Mouse (Mus musculus) heart, embryonic 14.5 days (tissue): ENCODE results near the gene Nisch. TPM values are rescaled to one million over a fixed set of nuclear protein-coding genes. Genes with fewer than 3 reads are reported as not detected.

ENCODE experiments used
- ATAC-seq: fragments of 200-750 bp; cut with Nextera tagmentation; 2 replicates; pipeline ENCODE4 v1.8.0; 2017; ENCODE audit warnings: low read depth, moderate TSS enrichment; ENCODE audit not compliant: insufficient number of reproducible peaks, insufficient read depth, low FRiP score
- H3K27ac ChIP-seq, 2 experiments: fragments of 200-500 bp in 1 of 2; fragments of 300-500 bp in 1 of 2; sonication (generic) in 1 of 2; replicated peaks in 1 of 2; 2 replicates each; pipeline ENCODE4 v1.5.1; 2012 to 2014; ENCODE audit warnings: low read depth in 2 of 2, low read length in 2 of 2, control low read depth in 1 of 2, mild to moderate bottlenecking in 1 of 2, mixed read lengths in 1 of 2; ENCODE audit not compliant: control insufficient read depth in 1 of 2, insufficient read depth in 1 of 2
- H3K27me3 ChIP-seq: fragments of 300-500 bp; sonication (generic); 2 replicates; pipeline ENCODE4 v1.6.1; 2014; ENCODE audit warnings: mild to moderate bottlenecking, low read length, control low read depth; ENCODE audit not compliant: control insufficient read depth, insufficient read depth
- H3K36me3 ChIP-seq: fragments of 300-500 bp; sonication (generic); 2 replicates; pipeline ENCODE4 v1.6.1; 2014; ENCODE audit warnings: mild to moderate bottlenecking, control low read depth, low read length, mixed read lengths; ENCODE audit not compliant: control insufficient read depth, insufficient read depth
- H3K4me1 ChIP-seq, 2 experiments: fragments of 200-500 bp in 1 of 2; fragments of 300-500 bp in 1 of 2; sonication (generic) in 1 of 2; 2 replicates each; pipeline ENCODE4 v1.6.1; 2012 to 2014; ENCODE audit warnings: low read length in 2 of 2, control low read depth in 1 of 2, mixed read lengths in 1 of 2; ENCODE audit not compliant: control insufficient read depth in 2 of 2, insufficient read depth in 2 of 2
- H3K4me2 ChIP-seq: fragments of 300-500 bp; sonication (generic); 2 replicates; pipeline ENCODE4 v1.6.1; 2014; ENCODE audit warnings: mild to moderate bottlenecking, low read length
- H3K4me3 ChIP-seq, 2 experiments: fragments of 200-500 bp in 1 of 2; fragments of 300-500 bp in 1 of 2; sonication (generic) in 1 of 2; 2 replicates each; pipeline ENCODE4 v1.5.1; 2012 to 2014; ENCODE audit warnings: low read length in 2 of 2, mild to moderate bottlenecking in 2 of 2, control low read depth in 1 of 2, low read depth in 1 of 2, moderate library complexity in 1 of 2; ENCODE audit not compliant: control insufficient read depth in 1 of 2, insufficient read depth in 1 of 2
- H3K9ac ChIP-seq: fragments of 300-500 bp; sonication (generic); 2 replicates; pipeline ENCODE4 v1.6.1; 2014; ENCODE audit warnings: mild to moderate bottlenecking, low read length
- H3K9me3 ChIP-seq: fragments of 300-500 bp; sonication (generic); 2 replicates; pipeline ENCODE4 v1.6.1; 2016; ENCODE audit warnings: low read length, control low read depth; ENCODE audit not compliant: control insufficient read depth
- WGBS: fragments of 180-500 bp; shearing (Covaris S2); extraction: QIAGEN DNeasy Blood & Tissue Kit; methylation state at CpG from one replicate; pipeline ENCODE4 v1.1.7; 2014; 5-methylcytosine and 5-hydroxymethylcytosine counted together
- polyA plus RNA-seq: library from polyadenylated mRNA; unstranded; fragments of >200 nt; fragmentation: Nextera tagmentation; extraction: Ambion mirVana; gene quantifications from 2 replicates; pipeline ENCODE4 v1.2.1, GENCODE M21; 2014

Nisch gene
- polyA plus RNA-seq, 1 experiment from 2014 or later = 308 TPM

DNA sequence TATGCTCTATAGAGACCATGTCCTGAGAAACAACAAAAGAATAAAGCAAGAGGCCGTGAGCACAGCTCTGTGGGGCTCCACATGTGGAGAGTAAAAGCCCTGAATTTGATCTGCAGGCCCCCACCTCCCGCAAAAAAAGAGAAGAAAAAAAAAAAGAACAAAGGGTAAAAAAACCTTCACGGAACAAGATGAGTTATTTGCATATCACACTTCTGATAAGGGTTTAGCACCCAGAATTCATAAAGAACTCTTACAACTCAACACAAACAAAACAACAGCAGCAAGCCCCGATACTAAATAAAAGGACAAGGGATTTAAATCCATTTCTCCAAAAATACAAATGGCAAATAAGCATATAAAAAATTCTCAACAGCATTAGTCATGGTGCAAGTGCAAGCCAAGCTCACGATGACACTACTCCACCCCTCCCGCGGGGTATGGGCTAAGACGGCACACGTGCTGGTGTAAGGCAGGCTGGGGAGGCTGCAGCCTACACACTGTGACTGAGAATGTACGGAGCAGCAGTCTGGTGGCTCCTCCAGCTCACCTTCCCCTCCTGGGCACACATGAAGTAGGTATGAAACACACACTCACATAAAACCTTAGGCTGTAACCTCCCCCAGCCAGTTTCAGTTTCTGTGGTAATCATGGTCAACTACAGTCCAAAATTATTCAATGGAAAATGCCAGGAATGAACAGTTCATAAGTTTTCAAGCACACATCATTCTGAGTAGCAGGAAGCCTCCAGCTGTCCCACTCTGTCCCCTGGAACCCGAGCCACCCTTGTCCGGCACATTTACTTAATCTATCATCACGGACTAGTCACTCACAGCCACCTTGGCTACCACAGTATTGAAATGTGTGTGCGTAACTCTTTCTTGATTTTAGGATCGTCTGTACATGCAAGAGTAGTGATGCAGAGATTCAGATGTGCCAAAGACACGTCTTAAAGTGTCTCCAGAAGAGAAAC lies 18.9 kb downstream of the Nisch start:
- H3K27me3 ChIP-seq = no peaks in the 10 kb centered on the region
- H3K9ac ChIP-seq = peak overlapping the region; percentile 32; the same call in 1 of the 2 replicates
- H3K4me2 ChIP-seq = peak overlapping the region; percentile 14; the same call in 1 of the 2 replicates
- H3K27ac ChIP-seq = peak overlapping the region in 1 of 2 experiments; percentile 57; a peak in 3 of 4 replicates
- no peak for ATAC-seq
- 38% methylated on average over 16 of the region's 16 CpGs for WGBS
- H3K9me3 ChIP-seq = no peaks in the 10 kb centered on the region
- H3K36me3 ChIP-seq = peaks cover 91% of the 10 kb centered on the region
- H3K4me3 ChIP-seq = no peak overlapping the region
- H3K4me1 ChIP-seq = peaks cover 17 to 74% of the 10 kb centered on the region in 2 experiments

DNA sequence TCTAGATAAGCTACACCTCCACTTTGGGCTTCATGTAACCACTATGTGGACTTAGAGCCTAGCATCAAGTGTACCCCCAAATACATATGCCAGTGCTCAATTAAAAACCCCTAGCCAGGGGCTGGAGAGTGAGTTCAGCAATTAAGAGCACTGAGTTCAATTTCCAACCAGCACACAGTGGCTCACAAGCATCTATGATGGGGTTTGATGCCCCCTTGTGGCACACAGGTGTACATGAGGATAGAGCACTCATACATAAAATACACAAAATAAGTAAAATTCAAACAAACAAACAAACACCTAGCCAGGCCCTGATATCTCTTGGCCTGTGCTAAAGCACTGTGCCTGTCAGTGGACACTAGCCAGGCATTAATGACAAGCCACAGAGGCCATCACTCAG lies 20.8 kb downstream of the Nisch start:
- Histone ChIP-seq H3K27me3 (no peaks in the 10 kb centered on the region), H3K27ac (peak overlapping the region; percentile 72 to 86), H3K4me2 (peak overlapping the region; percentile 41; the same call in 1 of the 2 replicates), H3K36me3 (peaks cover 91% of the 10 kb centered on the region), H3K9me3 (no peaks in the 10 kb centered on the region), H3K9ac (peak overlapping the region; percentile 58; the same call in 1 of the 2 replicates), H3K4me3 (no peak overlapping the region), H3K4me1 (peaks cover 24 to 93% of the 10 kb centered on the region in 2 experiments)
- ATAC-seq = no peak

DNA sequence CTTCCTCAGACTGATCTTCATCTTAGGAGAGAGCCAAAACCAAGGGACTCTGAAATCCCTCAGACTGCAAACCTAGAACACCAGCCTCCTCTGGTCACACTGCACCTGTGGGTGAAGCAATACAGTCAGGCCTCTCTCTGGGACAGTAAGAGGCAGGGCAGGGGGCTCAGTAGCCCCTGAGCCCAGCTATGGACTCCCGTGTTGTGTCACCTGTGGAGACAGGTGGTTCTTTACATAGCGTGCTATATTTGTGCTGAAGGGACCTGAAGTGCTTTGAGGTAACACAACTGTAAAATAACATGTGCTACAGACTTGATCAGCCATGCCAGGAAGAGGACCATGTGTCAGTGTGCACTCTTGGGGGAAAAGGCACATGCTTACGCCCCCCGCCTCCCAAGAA lies 21.2 kb downstream of the Nisch start:
- H3K36me3 ChIP-seq = peaks cover 91% of the 10 kb centered on the region

DNA sequence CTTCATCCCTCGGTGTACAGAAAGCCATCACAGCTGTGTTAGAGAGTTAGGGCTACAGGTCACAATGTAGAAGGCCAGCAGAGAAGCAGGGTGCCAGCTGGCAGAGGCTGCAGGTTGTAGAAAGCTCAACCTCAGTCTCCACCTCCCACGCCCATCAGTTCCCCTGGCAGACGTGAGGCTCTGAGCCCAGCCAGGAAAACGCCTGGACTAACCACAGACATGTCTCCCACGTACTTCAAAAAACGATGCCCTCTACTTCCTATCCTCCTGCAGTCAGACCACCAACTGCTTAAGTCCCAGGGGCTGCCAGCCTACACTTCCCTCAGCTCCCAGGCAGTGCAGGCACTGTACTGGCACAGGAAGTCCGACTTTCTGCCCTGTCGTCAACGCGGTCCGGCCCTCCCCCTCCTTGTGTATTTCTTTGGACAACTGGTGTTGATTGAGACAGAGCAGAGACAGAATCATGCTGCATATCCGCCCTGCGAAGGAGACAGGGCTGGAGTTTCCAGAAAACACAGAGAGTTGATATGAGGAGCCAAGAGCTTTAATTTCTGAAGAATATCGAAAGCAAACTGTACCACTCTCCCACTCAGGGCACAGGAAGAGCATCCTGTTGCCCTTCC lies 21.7 kb downstream of the Nisch start:
- no peaks in the 10 kb centered on the region for H3K9me3 ChIP-seq
- no peak overlapping the region for H3K4me3 ChIP-seq
- ATAC-seq = peak; percentile 62
- peak overlapping the region; percentile 58 for H3K9ac ChIP-seq
- H3K27ac ChIP-seq = peak overlapping the region; percentile 72 to 86
- peaks cover 91% of the 10 kb centered on the region for H3K36me3 ChIP-seq
- WGBS = 25% methylated on average over 14 of the region's 14 CpGs
- peak overlapping the region; percentile 41 for H3K4me2 ChIP-seq
- peaks cover 24 to 94% of the 10 kb centered on the region in 2 experiments for H3K4me1 ChIP-seq
- H3K27me3 ChIP-seq = no peaks in the 10 kb centered on the region

More for the DNA sequence above, 21.2 kb downstream of the Nisch start:
- Histone ChIP-seq H3K4me2 (peak overlapping the region; percentile 41), H3K4me1 (peaks cover 24 to 96% of the 10 kb centered on the region in 2 experiments), H3K9ac (peak overlapping the region; percentile 58), H3K9me3 (no peaks in the 10 kb centered on the region), H3K4me3 (no peak overlapping the region), H3K27ac (peak overlapping the region; percentile 72 to 86), H3K27me3 (no peaks in the 10 kb centered on the region)
- ATAC-seq = peak; percentile 12; the same call in 1 of the 2 replicates
- WGBS = 75% methylated on average over 4 of the region's 4 CpGs

DNA sequence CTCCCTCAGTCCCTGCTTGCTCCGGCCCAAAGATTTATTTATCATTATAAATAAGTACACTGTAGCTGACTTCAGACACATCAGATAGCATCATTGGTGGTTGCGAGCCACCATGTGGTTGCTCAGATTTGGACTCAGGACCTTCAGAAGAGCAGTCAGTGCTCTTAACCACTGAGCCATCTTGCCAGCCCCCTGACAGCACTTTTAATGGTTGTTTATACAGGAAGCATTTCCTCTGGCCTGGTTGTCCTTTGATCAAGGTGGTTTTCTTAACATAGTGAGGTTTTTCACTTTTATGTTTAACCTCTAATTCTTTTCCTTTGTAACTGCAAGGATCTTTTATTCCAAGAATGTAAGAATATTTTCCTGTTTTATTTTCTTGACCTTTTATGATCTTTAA lies 22.3 kb downstream of the Nisch start:
- Histone ChIP-seq H3K36me3 (peaks cover 91% of the 10 kb centered on the region), H3K4me3 (no peak overlapping the region), H3K27ac (peak overlapping the region in 1 of 2 experiments; percentile 86; a peak in 2 of 4 replicates), H3K9ac (0 out of 2 replicates have a peak overlapping the region, but pooled peaks have one; percentile 58), H3K4me1 (peaks cover 25 to 91% of the 10 kb centered on the region in 2 experiments), H3K9me3 (no peaks in the 10 kb centered on the region), H3K4me2 (no peak overlapping the region), H3K27me3 (no peaks in the 10 kb centered on the region)
- WGBS = 78% methylated on average over 2 of the region's 2 CpGs
- no peak for ATAC-seq

DNA sequence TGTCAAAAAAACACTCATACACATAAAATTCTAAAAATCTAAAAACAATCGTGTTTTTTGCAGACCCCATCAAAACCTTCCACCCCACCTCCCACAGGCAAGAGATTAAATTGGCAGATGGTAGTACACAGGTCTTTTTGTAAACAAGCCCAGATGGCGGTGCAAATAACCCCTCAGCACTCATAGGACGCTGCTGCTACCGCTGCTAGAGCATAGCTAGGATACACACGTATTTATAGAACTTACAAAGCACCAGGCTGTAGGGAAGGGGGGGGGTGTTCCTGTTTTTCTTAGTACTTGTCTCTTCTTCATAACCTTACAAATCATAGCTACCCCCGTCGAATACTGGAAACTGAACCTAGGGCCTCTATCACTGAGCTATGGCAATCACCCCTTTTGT lies 23.0 kb downstream of the Nisch start:
- H3K9ac ChIP-seq = no peak overlapping the region
- H3K36me3 ChIP-seq = peaks cover 91% of the 10 kb centered on the region
- peak overlapping the region in 1 of 2 experiments; percentile 86; a peak in 2 of 4 replicates for H3K27ac ChIP-seq
- ATAC-seq = no peak
- WGBS = 57% methylated on average over 7 of the region's 7 CpGs
- no peak overlapping the region for H3K4me3 ChIP-seq
- no peak overlapping the region for H3K4me2 ChIP-seq
- H3K4me1 ChIP-seq = peaks cover 28 to 89% of the 10 kb centered on the region in 2 experiments
- no peaks in the 10 kb centered on the region for H3K27me3 ChIP-seq
- no peaks in the 10 kb centered on the region for H3K9me3 ChIP-seq

DNA sequence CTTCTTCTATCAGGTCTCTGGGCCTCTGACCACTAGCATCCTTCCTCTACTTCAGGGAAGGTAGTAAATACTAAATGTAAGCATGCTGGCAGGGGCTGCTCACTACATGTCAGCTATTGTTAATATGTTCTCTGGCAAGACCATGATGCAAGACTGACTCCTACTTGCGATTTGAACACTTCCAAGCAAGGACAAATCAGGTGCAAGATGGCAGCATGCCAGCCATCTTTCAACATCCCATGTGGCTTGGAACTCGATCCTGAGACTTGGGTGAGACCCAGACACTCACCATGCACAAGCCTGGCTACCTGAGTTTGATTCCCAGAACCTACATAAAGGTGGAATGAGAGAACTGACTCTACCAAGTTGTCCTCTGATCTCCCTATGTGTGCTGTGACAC lies 24.8 kb downstream of the Nisch start:
- H3K27me3 ChIP-seq = no peaks in the 10 kb centered on the region
- no peaks in the 10 kb centered on the region for H3K9me3 ChIP-seq
- H3K36me3 ChIP-seq = peaks cover 94% of the 10 kb centered on the region
- no peak overlapping the region for H3K4me2 ChIP-seq
- no peak overlapping the region for H3K4me3 ChIP-seq
- H3K27ac ChIP-seq = peak overlapping the region in 1 of 2 experiments; percentile 64; a peak in 1 of 4 replicates
- H3K9ac ChIP-seq = no peak overlapping the region
- no peak for ATAC-seq
- WGBS = 11% methylated on average over 2 of the region's 2 CpGs
- peaks cover 32 to 85% of the 10 kb centered on the region in 2 experiments for H3K4me1 ChIP-seq
